Mouse (Mus musculus) E14TG2a.4 (cell line): ENCODE measurements around the gene Cox4i2.

Source experiments
- CTCF ChIP-seq: conservative IDR thresholded peaks from 2 replicates; pipeline ENCODE4 v1.5.1; 2014; ENCODE audit warnings: low read length
- POU5F1 ChIP-seq: IDR thresholded peaks from 2 replicates; pipeline ENCODE4 v1.6.1; 2014; ENCODE audit warnings: low read length, borderline replicate concordance

DNA sequence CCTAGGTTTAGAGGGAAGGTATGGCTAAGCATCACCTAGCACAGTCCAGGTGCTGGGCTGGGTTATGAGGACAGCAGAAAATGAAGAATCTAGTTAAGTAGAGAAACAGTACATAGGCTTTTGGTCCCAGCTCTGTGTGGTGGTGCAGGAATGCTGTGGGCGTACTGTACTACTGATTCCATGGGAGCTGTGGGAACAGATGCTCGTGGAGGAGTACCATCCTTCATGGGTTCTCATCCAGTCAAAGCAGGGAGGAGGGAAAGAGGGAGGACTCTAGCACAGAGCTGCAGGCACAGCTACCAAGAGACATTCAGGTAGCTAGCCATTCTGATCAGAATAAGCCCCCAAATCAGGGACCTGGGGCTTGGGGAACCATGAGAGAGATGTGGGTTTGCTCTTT, 22.5 kb downstream of the Cox4i2 start:
- no peak for TF ChIP-seq CTCF
- TF ChIP-seq POU5F1 = no peak
